Mouse (Mus musculus): Measurements from ENCODE around the gene Ncln. TPM values are rescaled to one million over a fixed set of nuclear protein-coding genes. Genes with fewer than 3 reads are reported as not detected.

The Ncln gene
- polyA plus RNA-seq, 1 experiment from 2014 or later: 94.0 TPM

DNA sequence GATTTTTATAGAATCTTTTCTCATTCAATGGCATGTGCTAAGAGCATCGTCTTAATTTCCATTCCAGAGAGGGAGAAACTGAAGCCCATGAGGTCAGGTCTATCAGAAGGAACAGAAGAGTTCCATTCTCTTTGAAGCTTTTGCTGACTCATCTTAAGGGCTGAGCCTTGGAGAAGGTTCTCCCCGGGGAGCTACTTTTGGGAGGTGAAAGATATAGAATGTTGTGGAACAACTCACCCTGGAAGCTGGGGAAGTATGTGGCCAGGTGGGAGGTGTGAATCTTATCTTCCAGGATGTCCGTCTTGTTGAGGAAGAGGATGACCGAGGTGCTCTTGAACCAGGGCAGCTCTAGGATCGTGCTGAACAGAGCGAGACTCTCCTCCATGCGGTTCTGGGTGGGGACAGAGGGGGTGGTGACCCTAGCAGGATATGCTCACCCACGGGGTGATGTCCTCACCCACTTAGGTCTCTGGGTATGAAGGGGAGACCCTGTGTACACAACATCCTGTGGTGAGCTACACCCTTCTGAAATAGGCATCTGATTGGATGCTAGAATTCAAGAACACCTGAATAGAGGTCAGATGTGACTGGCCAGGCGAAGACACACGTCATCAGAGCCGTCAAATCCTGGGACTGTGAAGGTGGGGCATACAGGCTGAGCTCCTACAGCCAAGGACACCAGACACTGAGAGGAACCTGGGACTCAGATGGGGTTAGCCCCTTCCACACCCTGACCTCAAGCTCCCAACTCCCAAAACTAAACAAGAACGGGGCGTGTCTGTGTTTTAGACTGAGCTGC lies 11.7 kb upstream of the Ncln start:
- no peak for ATAC-seq (ENCODE audit: insufficient number of reproducible peaks, low FRiP score, low TSS enrichment, low read depth)
- WGBS: 72% methylated on average over 13 of the region's 13 CpGs
- Histone ChIP-seq H3K27me3 (peaks cover 11% of the 10 kb centered on the region), H3K9ac (no peak overlapping the region), H3K4me1 (peaks cover 8% of the 10 kb centered on the region), H3K4me3 (no peak overlapping the region), H3K27ac (no peak overlapping the region), H3K4me2 (no peak overlapping the region), H3K9me3 (no peaks in the 10 kb centered on the region), H3K36me3 (no peaks in the 10 kb centered on the region)

GRCm38 (mm10) chr10:81507095-81507494 lies 10.9 kb upstream of the Ncln start:
- Histone ChIP-seq H3K4me3 (no peak overlapping the region), H3K27ac (no peak overlapping the region), H3K4me2 (no peak overlapping the region), H3K4me1 (peaks cover 11% of the 10 kb centered on the region), H3K9ac (no peak overlapping the region), H3K36me3 (no peaks in the 10 kb centered on the region), H3K9me3 (no peaks in the 10 kb centered on the region), H3K27me3 (peaks cover 13% of the 10 kb centered on the region)
- WGBS: 33% methylated on average over 6 of the region's 6 CpGs
- no peak for ATAC-seq (ENCODE audit: insufficient number of reproducible peaks, low FRiP score, low TSS enrichment, low read depth)

DNA sequence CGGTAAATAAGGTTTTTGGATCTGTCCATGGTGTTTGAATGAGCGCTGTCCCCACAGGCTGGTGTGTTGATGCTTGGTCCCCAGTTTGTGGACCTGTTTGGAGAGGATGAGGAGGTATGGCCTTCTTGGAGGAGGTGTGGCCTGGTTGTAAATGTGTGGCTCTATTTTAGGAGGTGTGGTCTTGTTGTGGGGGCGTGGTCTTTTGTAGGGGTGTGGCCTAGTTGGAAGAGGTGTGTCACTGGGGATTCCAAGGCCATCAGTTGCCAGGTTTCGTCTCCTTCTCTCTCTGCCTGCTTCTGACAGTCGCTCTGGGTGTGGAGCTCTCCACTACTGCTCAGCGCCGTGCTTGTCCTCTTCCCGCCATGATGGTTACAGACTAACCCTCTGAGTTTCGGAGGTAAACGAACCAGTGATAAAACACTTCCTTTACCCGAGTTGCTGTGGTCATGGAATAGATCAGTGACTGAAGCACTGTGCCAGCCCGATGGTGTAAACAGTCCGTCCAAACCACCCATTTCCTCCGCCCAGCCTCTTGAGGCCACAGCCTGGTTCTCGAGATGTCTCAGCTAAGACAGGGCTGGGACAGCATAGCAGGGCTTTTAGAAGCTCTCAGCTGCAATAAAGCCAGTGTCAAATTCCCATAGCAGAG lies 8.9 kb upstream of the Ncln start:
- 76% methylated on average over 15 of the region's 15 CpGs for WGBS

DNA sequence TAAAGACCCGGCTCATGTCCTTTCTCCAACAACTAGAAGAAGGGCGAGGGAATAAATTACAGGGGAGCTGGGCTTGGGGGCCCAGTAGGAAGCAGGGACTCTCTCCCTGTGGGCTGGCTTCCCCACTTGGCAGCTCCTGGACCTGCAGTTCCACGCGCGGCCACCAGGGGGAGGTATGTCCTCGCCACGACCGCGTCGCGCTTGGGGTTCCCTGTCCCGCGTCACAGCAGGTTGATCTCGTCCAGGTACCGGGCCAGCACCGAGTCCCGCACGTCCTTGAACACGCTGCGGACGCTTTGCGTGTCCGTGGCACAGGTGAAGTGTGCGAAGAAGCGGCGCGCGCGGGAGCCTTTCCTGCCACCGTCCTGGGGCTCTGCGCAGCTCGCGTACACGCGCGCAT lies 6.5 kb upstream of the Ncln start:
- H3K9me3 ChIP-seq: no peaks in the 10 kb centered on the region
- ATAC-seq (ENCODE audit: insufficient number of reproducible peaks, low FRiP score, low TSS enrichment, low read depth): no peak
- H3K9ac ChIP-seq: peak overlapping the region; percentile 28; the same call in 1 of the 2 replicates
- 9% methylated on average over 36 of the region's 36 CpGs for WGBS
- no peak overlapping the region for H3K27ac ChIP-seq
- H3K4me3 ChIP-seq: peak overlapping the region; percentile 36
- H3K27me3 ChIP-seq: peaks cover 13% of the 10 kb centered on the region
- H3K36me3 ChIP-seq: no peaks in the 10 kb centered on the region
- H3K4me2 ChIP-seq: peak overlapping the region; percentile 75
- H3K4me1 ChIP-seq: peaks cover 8% of the 10 kb centered on the region

More for the DNA sequence above, 8.9 kb upstream of the Ncln start:
- Histone ChIP-seq H3K9me3 (no peaks in the 10 kb centered on the region), H3K4me3 (no peak overlapping the region), H3K27me3 (peaks cover 13% of the 10 kb centered on the region), H3K36me3 (no peaks in the 10 kb centered on the region), H3K9ac (no peak overlapping the region), H3K4me2 (no peak overlapping the region), H3K4me1 (peaks cover 8% of the 10 kb centered on the region), H3K27ac (no peak overlapping the region)
- ATAC-seq (ENCODE audit: insufficient number of reproducible peaks, low FRiP score, low TSS enrichment, low read depth): no peak

- H3K27ac ChIP-seq: no peak overlapping the region
- ATAC-seq (ENCODE audit: insufficient number of reproducible peaks, low FRiP score, low TSS enrichment, low read depth): no peak
- H3K27me3 ChIP-seq: peaks cover 13% of the 10 kb centered on the region
- H3K4me3 ChIP-seq: no peak overlapping the region
- WGBS: 82% methylated on average over 5 of the region's 5 CpGs
- H3K9ac ChIP-seq: no peak overlapping the region
- peaks cover 15% of the 10 kb centered on the region for H3K4me1 ChIP-seq
- H3K4me2 ChIP-seq: no peak overlapping the region
- H3K9me3 ChIP-seq: no peaks in the 10 kb centered on the region
- no peaks in the 10 kb centered on the region for H3K36me3 ChIP-seq
Observed at GRCm38 (mm10) chr10:81501863-81502262, 5.7 kb upstream of the Ncln start.

DNA sequence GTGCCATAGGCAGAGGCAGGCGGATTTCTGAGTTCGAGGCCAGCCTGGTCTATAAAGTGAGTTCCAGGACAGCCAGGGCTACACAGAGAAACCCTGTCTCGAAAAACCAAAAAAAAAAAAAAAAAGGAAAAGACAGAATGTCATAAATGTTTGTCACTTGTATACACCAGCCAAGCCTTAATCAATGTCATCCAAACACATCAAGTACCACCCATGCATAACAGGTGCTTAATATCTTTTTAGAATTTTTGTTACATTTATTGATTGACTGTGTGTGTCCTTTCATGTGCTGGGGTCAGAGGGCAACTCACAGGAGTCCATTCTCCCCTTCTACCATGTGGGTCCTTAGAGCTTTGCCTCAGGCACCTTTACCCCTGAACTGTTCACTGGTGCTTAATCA lies 3.8 kb upstream of the Ncln start, which contains the start of gene S1pr4:
Gene S1pr4 (minus strand): TSS at position 101 of the 400 bp plus-strand sequence.
- WGBS: 77% methylated on average over 3 of the region's 3 CpGs
- H3K9ac ChIP-seq: peak within 1 kb of the TSS; percentile 28; the same call in 1 of the 2 replicates
- H3K4me1 ChIP-seq: peaks cover 22% of the 10 kb centered on the region
- H3K27me3 ChIP-seq: peaks cover 13% of the 10 kb centered on the region
- no peak within 1 kb of the TSS for H3K4me3 ChIP-seq
- no peaks in the 10 kb centered on the region for H3K36me3 ChIP-seq
- no peak for ATAC-seq (ENCODE audit: insufficient number of reproducible peaks, low FRiP score, low TSS enrichment, low read depth)
- H3K9me3 ChIP-seq: no peaks in the 10 kb centered on the region
- H3K4me2 ChIP-seq: no peak within 1 kb of the TSS
- no peak within 1 kb of the TSS for H3K27ac ChIP-seq

DNA sequence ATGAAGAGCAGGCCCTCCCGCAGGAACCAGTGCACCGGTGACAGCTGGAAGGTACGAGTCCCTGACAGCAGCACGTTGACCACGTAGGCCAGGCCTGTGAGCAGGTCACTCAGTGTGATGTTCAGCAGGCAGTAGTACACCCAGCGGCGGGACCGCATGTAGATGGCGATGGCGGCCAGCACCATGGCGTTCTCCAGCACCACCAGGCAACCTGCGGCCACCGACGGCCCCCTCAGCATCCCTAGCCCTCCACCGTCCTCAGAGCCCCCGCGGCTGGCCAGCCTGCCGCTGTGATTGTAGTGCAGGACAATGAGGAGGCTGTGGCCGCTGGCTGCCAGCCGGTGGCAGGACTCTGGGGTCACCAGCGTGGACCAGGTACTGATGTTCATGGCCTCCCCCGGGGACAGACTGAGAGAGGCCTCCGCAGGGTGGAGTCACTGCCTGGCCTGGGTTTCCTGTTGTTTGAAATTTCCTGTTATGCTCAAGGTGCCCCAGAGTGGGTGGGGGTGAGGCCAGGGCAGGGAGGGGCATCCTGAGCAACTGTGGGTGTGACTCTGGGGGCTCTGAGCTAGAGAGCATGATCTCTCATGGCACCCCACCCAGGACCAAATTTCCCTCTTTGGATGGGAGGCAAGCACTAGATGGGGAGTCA lies 3.2 kb upstream of the Ncln start:
- H3K9ac ChIP-seq: peak overlapping the region; percentile 28; the same call in 1 of the 2 replicates
- H3K27ac ChIP-seq: no peak overlapping the region
- no peak for ATAC-seq (ENCODE audit: insufficient number of reproducible peaks, low FRiP score, low TSS enrichment, low read depth)
- no peak overlapping the region for H3K4me2 ChIP-seq
- H3K27me3 ChIP-seq: peaks cover 13% of the 10 kb centered on the region
- H3K9me3 ChIP-seq: no peaks in the 10 kb centered on the region
- peaks cover 29% of the 10 kb centered on the region for H3K4me1 ChIP-seq
- H3K4me3 ChIP-seq: no peak overlapping the region
- WGBS: 77% methylated on average over 23 of the region's 23 CpGs
- no peaks in the 10 kb centered on the region for H3K36me3 ChIP-seq

GRCm38 (mm10) chr10:81498316-81499249 lies 2.4 kb upstream of the Ncln start:
- Histone ChIP-seq H3K27ac (no peak overlapping the region), H3K9me3 (no peaks in the 10 kb centered on the region), H3K4me1 (peaks cover 37% of the 10 kb centered on the region), H3K27me3 (peaks cover 9% of the 10 kb centered on the region), H3K4me2 (no peak overlapping the region), H3K36me3 (0 out of 2 replicates have a peak, but pooled peaks cover 5% of the 10 kb centered on the region), H3K4me3 (no peak overlapping the region), H3K9ac (no peak overlapping the region; the same call in 1 of the 2 replicates)
- WGBS: 85% methylated on average over 38 of the region's 38 CpGs
- ATAC-seq (ENCODE audit: insufficient number of reproducible peaks, low FRiP score, low TSS enrichment, low read depth): no peak

GRCm38 (mm10) chr10:81497401-81498270 lies 1.4 kb upstream of the Ncln start:
- no peak for ATAC-seq (ENCODE audit: insufficient number of reproducible peaks, low FRiP score, low TSS enrichment, low read depth)
- Histone ChIP-seq H3K9ac (no peak overlapping the region), H3K27me3 (no peaks in the 10 kb centered on the region), H3K4me3 (no peak overlapping the region), H3K4me1 (peaks cover 41% of the 10 kb centered on the region), H3K36me3 (peaks cover 14% of the 10 kb centered on the region), H3K27ac (no peak overlapping the region), H3K4me2 (peak overlapping the region; percentile 45; the same call in 1 of the 2 replicates), H3K9me3 (no peaks in the 10 kb centered on the region)
- WGBS: 80% methylated on average over 17 of the region's 17 CpGs

DNA sequence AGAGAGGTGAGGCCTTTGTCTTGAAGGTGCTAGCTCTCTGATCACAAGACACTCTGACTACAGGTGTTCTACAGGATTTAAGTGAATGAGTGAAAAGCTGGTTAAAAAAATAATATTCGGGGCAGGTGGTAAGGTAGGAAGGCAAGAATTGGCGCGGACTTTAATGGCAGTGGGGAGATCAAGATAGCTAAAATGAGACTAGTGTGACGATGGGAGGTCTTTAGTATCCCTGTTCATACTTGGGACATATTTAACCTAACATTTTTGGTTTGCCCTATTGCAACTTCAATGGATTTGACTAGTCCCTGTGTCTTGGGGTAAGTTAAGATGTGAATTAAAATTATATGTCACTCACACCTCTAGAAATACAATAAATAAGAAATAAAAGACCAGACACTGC lies 777 bp upstream of the Ncln start:
- no peak overlapping the region for H3K27ac ChIP-seq
- H3K36me3 ChIP-seq: peaks cover 21% of the 10 kb centered on the region
- H3K9me3 ChIP-seq: no peaks in the 10 kb centered on the region
- peaks cover 37% of the 10 kb centered on the region for H3K4me1 ChIP-seq
- H3K9ac ChIP-seq: 0 out of 2 replicates have a peak overlapping the region, but pooled peaks have one; percentile 14
- H3K4me2 ChIP-seq: peak overlapping the region; percentile 45
- no peaks in the 10 kb centered on the region for H3K27me3 ChIP-seq
- peak overlapping the region; percentile 90 for H3K4me3 ChIP-seq
- 30% methylated on average over 4 of the region's 4 CpGs for WGBS
- ATAC-seq (ENCODE audit: insufficient number of reproducible peaks, low FRiP score, low TSS enrichment, low read depth): no peak
